Mouse (Mus musculus) ovary, adult 10 weeks (tissue): ENCODE data around the gene Cyp2a5. TPM values are rescaled to one million over a fixed set of nuclear protein-coding genes. Genes with fewer than 3 reads are reported as not detected.

ENCODE experiments used
- polyA plus RNA-seq: library from polyadenylated mRNA; stranded (reverse); fragments of 350-450 nt; fragmentation: Illumina TruSeq; extraction: RNeasy Lipid Tissue Mini Kit (QIAGEN cat#74804); gene quantifications from one replicate; pipeline ENCODE4 v1.2.3, GENCODE M21; 2014

The Cyp2a5 gene
- polyA plus RNA-seq = 0.51 TPM

GRCm38 (mm10) chr7:26835059-26835458 is at the start of gene Cyp2a5:
Gene Cyp2a5, plus strand, starts transcription at chr7:26835305.

DNA sequence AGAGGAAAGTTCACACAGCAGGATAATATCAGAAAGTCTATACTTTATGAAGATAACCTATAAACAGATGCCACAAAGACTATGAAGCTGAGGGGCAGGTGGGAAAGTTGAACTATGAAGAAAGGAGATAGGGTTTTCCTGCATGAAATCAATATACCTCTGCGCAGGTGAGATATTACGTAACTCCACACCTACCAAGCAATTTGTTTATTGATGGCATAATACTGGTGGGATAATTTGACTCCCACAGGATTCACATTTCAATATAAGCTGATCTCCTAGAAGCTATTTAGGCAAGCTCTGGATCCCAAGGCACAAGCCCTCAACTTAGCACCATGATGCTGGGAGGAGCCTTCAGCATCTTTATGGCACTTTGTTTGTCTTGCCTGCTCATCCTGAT is 26.5 kb upstream of the Cyp2a5 start, which contains the start of gene Cyp2g1:
Gene Cyp2g1 (plus strand): TSS at position 301 of the 400 bp plus-strand sequence.

Other genes with a start within 250 kb of the Cyp2a5 start
- not detected for gene Vmn1r185, start 216.8 kb upstream of the Cyp2a5 start, polyA plus RNA-seq
- gene Cyp2b23, start 148.9 kb upstream of the Cyp2a5 start, polyA plus RNA-seq = not detected
- gene Cyp2b19, start 78.2 kb upstream of the Cyp2a5 start, polyA plus RNA-seq = not detected
- not detected for gene Cyp2g1, start 26.4 kb upstream of the Cyp2a5 start, polyA plus RNA-seq
- gene Cyp2a22, start 104.1 kb downstream of the Cyp2a5 start, polyA plus RNA-seq = not detected
- not detected for gene Cyp2a12, start 193.8 kb downstream of the Cyp2a5 start, polyA plus RNA-seq